17 mouse cellular contexts compared by ENCODE assay signal in genomic region chr13:101967466-101967865, GRCm38 (mm10).
DNase-seq lines count a peak whose midpoint lies in the region; ATAC-seq and TF ChIP-seq lines count a peak whose summit lies in the region.
"Had no signal": no experiment of that assay in that cellular context is flagged by ENCODE, and none has a peak within 500 bp of the region (broad histone marks: within the 10 kb centered on the region; RNA-seq: fewer than 3 reads in every experiment).

No protein-coding gene starts in this region.

- WGBS in limb, embryonic 14.5 days, result 47% methylated on average over 4 of the region's 4 CpGs

- CTCF ChIA-PET in Patski (lab: Charles Lee), result no interaction called here

- peak overlapping the region; percentile 28 for H3K27ac ChIP-seq in gastrocnemius, adult 2 months
- no peak overlapping the region for H3K27ac ChIP-seq in limb, embryonic 14.5 days (replicated peaks; ENCODE audit: low read depth, low read length)
- H3K27ac ChIP-seq: forebrain, embryonic 12.5 days; heart, embryonic 13.5 days; hindbrain, embryonic 15.5 days had no signal

- no peak overlapping the region for H3K9ac ChIP-seq in limb, embryonic 14.5 days (ENCODE audit: low read depth, low read length, severe bottlenecking)
- H3K9ac ChIP-seq: forebrain, embryonic 12.5 days; heart, embryonic 13.5 days; hindbrain, embryonic 15.5 days had no signal

- H3K4me2 ChIP-seq in limb, embryonic 14.5 days (replicated peaks; ENCODE audit: low read depth, low read length, severe bottlenecking), result no peak overlapping the region
- H3K4me2 ChIP-seq: forebrain, embryonic 12.5 days; heart, embryonic 13.5 days; hindbrain, embryonic 15.5 days had no signal

- intact Hi-C loops in gastrocnemius, adult 2 months (cut with DNase I), result no loop called here
- intact Hi-C loops in gastrocnemius, postnatal 14 days (cut with DNase I; ENCODE audit: low total_unique reads), result no loop called here

- in situ Hi-C loops in Patski (cut with MboI; ENCODE audit: low pct_unique_long_range_greater_than_20kb), result no loop called here

- H3K36me3 ChIP-seq in limb, embryonic 14.5 days (ENCODE audit: control insufficient read depth, insufficient read depth, low read length), result no peaks in the 10 kb centered on the region
- H3K36me3 ChIP-seq: forebrain, embryonic 12.5 days; heart, embryonic 13.5 days; hindbrain, embryonic 15.5 days had no signal

- TF ChIP-seq POLR2A in limb, embryonic 14.5 days (IDR thresholded peaks at IDR 0.05; ENCODE audit: borderline replicate concordance, extremely low read depth, insufficient read depth, insufficient read length), result no peak

- no peak for TF ChIP-seq CTCF in gastrocnemius, adult 2 months (IDR thresholded peaks at IDR 0.05)
- no peak for TF ChIP-seq CTCF in Patski (IDR thresholded peaks at IDR 0.05)

- H3K9me3 ChIP-seq in limb, embryonic 14.5 days (ENCODE audit: control insufficient read depth, low read length), result no peaks in the 10 kb centered on the region
- H3K9me3 ChIP-seq: forebrain, embryonic 12.5 days; heart, embryonic 13.5 days; hindbrain, embryonic 15.5 days had no signal

- H3K27me3 ChIP-seq in Patski, result no peaks in the 10 kb centered on the region
- H3K27me3 ChIP-seq in limb, embryonic 14.5 days (ENCODE audit: control insufficient read depth, insufficient read depth, low read length), result no peaks in the 10 kb centered on the region
- H3K27me3 ChIP-seq: CH12.LX; forebrain, embryonic 12.5 days; heart, embryonic 13.5 days; hindbrain, embryonic 15.5 days had no signal

- no peak for ATAC-seq in Patski
- 0 out of 2 replicates have a peak, but pooled peaks have one; percentile 6 for ATAC-seq in limb, embryonic 14.5 days (ENCODE audit: low FRiP score, low read depth)
- ATAC-seq: forebrain, embryonic 16.5 days had no signal

- no peak for DNase-seq in gastrocnemius, adult 2 months
- no peak for DNase-seq in gastrocnemius, postnatal 14 days
- DNase-seq in Patski (ENCODE audit: low read depth, low spot score), result peak; percentile 20
- no peak for DNase-seq in limb, embryonic 14.5 days (ENCODE audit: low spot score)
- peak; percentile 11 for DNase-seq in retina, postnatal 7 days (ENCODE audit: low read depth, low spot score)
- DNase-seq in ovary, postnatal 36 days (ENCODE audit: low spot score), result no peak
- no peak for DNase-seq in left cerebral cortex, adult 18-20 months (ENCODE audit: low spot score in 2 of 2)
- DNase-seq: adrenal gland, postnatal 10 days; cerebellum, adult 11 months; cerebellum, adult 8-10 months; cerebellum, postnatal 14 days; heart, postnatal 36 days had no signal

- peaks cover 8% of the 10 kb centered on the region for H3K4me1 ChIP-seq in limb, embryonic 14.5 days (ENCODE audit: control insufficient read depth, insufficient read depth, low read length)
- H3K4me1 ChIP-seq: forebrain, embryonic 12.5 days; hindbrain, embryonic 15.5 days had no signal

- POLR2A ChIA-PET in Patski (lab: Charles Lee), result no interaction called here

- no peak overlapping the region for H3K4me3 ChIP-seq in gastrocnemius, adult 2 months
- H3K4me3 ChIP-seq in limb, embryonic 14.5 days (replicated peaks; ENCODE audit: low read length), result no peak overlapping the region
- H3K4me3 ChIP-seq: forebrain, embryonic 12.5 days; heart, embryonic 13.5 days; hindbrain, embryonic 15.5 days had no signal

Comparison
In these comparisons a context has a peak if more than half of its experiments do, and no peak if none do; other contexts are left out.
1. DNase-seq: peak in Patski (single experiment) and retina, postnatal 7 days (single experiment); none in gastrocnemius, adult 2 months (single experiment), gastrocnemius, postnatal 14 days (single experiment), limb, embryonic 14.5 days (single experiment), ovary, postnatal 36 days (single experiment) and left cerebral cortex, adult 18-20 months (0 of 2).